8 mouse cellular contexts compared by ENCODE assay signal in genomic region chr4:109241934-109242333, GRCm38 (mm10). TPM values are rescaled to one million over a fixed set of nuclear protein-coding genes. Genes with fewer than 3 reads are reported as not detected.
DNase-seq lines count a peak whose midpoint lies in the region; ATAC-seq lines count a peak whose summit lies in the region.

No protein-coding gene starts in this region.

- WGBS in forebrain, embryonic 14.5 days = 62% methylated on average over 4 of the region's 4 CpGs
- WGBS in forebrain, embryonic 10.5 days = 83% methylated on average over 4 of the region's 4 CpGs
- WGBS in embryonic facial prominence, embryonic 12.5 days = 51% methylated on average over 4 of the region's 4 CpGs
- 35% methylated on average over 4 of the region's 4 CpGs for WGBS in hindbrain, embryonic 16.5 days

- no peak overlapping the region for H3K4me2 ChIP-seq in forebrain, embryonic 14.5 days (ENCODE audit: low read length)
- H3K4me2 ChIP-seq in embryonic facial prominence, embryonic 12.5 days (replicated peaks) = no peak overlapping the region
- H3K4me2 ChIP-seq in hindbrain, embryonic 16.5 days (ENCODE audit: low read length) = no peak overlapping the region

- H3K27ac ChIP-seq in forebrain, embryonic 14.5 days (ENCODE audit: low read depth, low read length) = no peak overlapping the region; the same call in 1 of the 2 replicates
- no peak overlapping the region; the same call in 1 of the 2 replicates for H3K27ac ChIP-seq in forebrain, embryonic 10.5 days
- H3K27ac ChIP-seq in embryonic facial prominence, embryonic 12.5 days = 0 out of 2 replicates have a peak overlapping the region, but pooled peaks have one; percentile 11
- no peak overlapping the region for H3K27ac ChIP-seq in hindbrain, embryonic 16.5 days (ENCODE audit: low read depth, low read length)

- no peak overlapping the region for H3K4me3 ChIP-seq in forebrain, embryonic 14.5 days (ENCODE audit: low read depth, low read length)
- no peak overlapping the region for H3K4me3 ChIP-seq in forebrain, embryonic 10.5 days
- no peak overlapping the region for H3K4me3 ChIP-seq in embryonic facial prominence, embryonic 12.5 days
- no peak overlapping the region for H3K4me3 ChIP-seq in hindbrain, embryonic 16.5 days (ENCODE audit: low read length)

- peak; percentile 70 for DNase-seq in forebrain, embryonic 14.5 days (ENCODE audit: low spot score)
- no peak for DNase-seq in forebrain, embryonic 10.5 days (ENCODE audit: extremely low spot score, low spot score)
- peak; percentile 34 for DNase-seq in 3134 (ENCODE audit: extremely low read depth, insufficient read length, low spot score)
- DNase-seq in right cerebral cortex, adult 18-20 months = no peak
- DNase-seq in thymus, postnatal 0 days (ENCODE audit: low spot score) = no peak

- no peak overlapping the region for H3K9ac ChIP-seq in forebrain, embryonic 14.5 days (ENCODE audit: low read length)
- H3K9ac ChIP-seq in embryonic facial prominence, embryonic 12.5 days = no peak overlapping the region
- H3K9ac ChIP-seq in hindbrain, embryonic 16.5 days (ENCODE audit: low read depth, low read length) = no peak overlapping the region

- no peaks in the 10 kb centered on the region for H3K27me3 ChIP-seq in forebrain, embryonic 14.5 days (replicated peaks; ENCODE audit: control insufficient read depth, insufficient read depth, low read length)
- no peaks in the 10 kb centered on the region for H3K27me3 ChIP-seq in forebrain, embryonic 10.5 days (ENCODE audit: poor library complexity, severe bottlenecking)
- H3K27me3 ChIP-seq in embryonic facial prominence, embryonic 12.5 days = no peaks in the 10 kb centered on the region
- H3K27me3 ChIP-seq in hindbrain, embryonic 16.5 days (replicated peaks; ENCODE audit: control insufficient read depth, insufficient read depth, low read length) = no peaks in the 10 kb centered on the region

- no peaks in the 10 kb centered on the region for H3K36me3 ChIP-seq in forebrain, embryonic 14.5 days (ENCODE audit: control insufficient read depth, insufficient read depth, low read length)
- no peaks in the 10 kb centered on the region for H3K36me3 ChIP-seq in forebrain, embryonic 10.5 days (replicated peaks)
- no peaks in the 10 kb centered on the region for H3K36me3 ChIP-seq in embryonic facial prominence, embryonic 12.5 days
- H3K36me3 ChIP-seq in hindbrain, embryonic 16.5 days (ENCODE audit: control insufficient read depth, insufficient read depth, low read length) = no peaks in the 10 kb centered on the region

- ATAC-seq in forebrain, embryonic 14.5 days = peak; percentile 60
- ATAC-seq in embryonic facial prominence, embryonic 12.5 days (ENCODE audit: insufficient number of reproducible peaks, insufficient read depth, low FRiP score, low TSS enrichment) = no peak
- ATAC-seq in hindbrain, embryonic 16.5 days = peak; percentile 74
- no peak for ATAC-seq in activated CD4-positive, CD25-positive, alpha-beta regulatory T cell, adult 4 months

- H3K4me1 ChIP-seq in forebrain, embryonic 14.5 days (ENCODE audit: control insufficient read depth, insufficient read depth, low read length) = no peaks in the 10 kb centered on the region; the same call in 1 of the 2 replicates
- H3K4me1 ChIP-seq in forebrain, embryonic 10.5 days = peaks cover 11% of the 10 kb centered on the region
- peaks cover under 1% of the 10 kb centered on the region; the same call in 1 of the 2 replicates for H3K4me1 ChIP-seq in embryonic facial prominence, embryonic 12.5 days
- H3K4me1 ChIP-seq in hindbrain, embryonic 16.5 days (ENCODE audit: control insufficient read depth, insufficient read depth, low read depth, low read length) = peaks cover under 1% of the 10 kb centered on the region

- H3K9me3 ChIP-seq in forebrain, embryonic 14.5 days (replicated peaks; ENCODE audit: control insufficient read depth, low read length) = no peaks in the 10 kb centered on the region
- no peaks in the 10 kb centered on the region for H3K9me3 ChIP-seq in forebrain, embryonic 10.5 days
- H3K9me3 ChIP-seq in embryonic facial prominence, embryonic 12.5 days = no peaks in the 10 kb centered on the region
- no peaks in the 10 kb centered on the region for H3K9me3 ChIP-seq in hindbrain, embryonic 16.5 days (ENCODE audit: control insufficient read depth, low read length)

RNA-seq across cellular contexts. Expression of gene Calr4, which starts 7.6 kb away (rescaled TPM):
- polyA plus RNA-seq in forebrain, embryonic 14.5 days (2014; fragmentation: Nextera tagmentation; extraction: Ambion mirVana) = 0.59 and 0.66 TPM in 2 replicates
- 0.10 TPM in 1 of 2 replicates, not detected in the other for polyA plus RNA-seq in forebrain, embryonic 10.5 days (2016; fragmentation: Nextera tagmentation; extraction: Ambion mirVana)
- 0.28 and 0.47 TPM in 2 replicates for polyA plus RNA-seq in embryonic facial prominence, embryonic 12.5 days (2016; fragmentation: Nextera tagmentation; extraction: Ambion mirVana)
- 1.5 and 1.7 TPM in 2 replicates for polyA plus RNA-seq in hindbrain, embryonic 16.5 days (2015; fragmentation: Nextera tagmentation; extraction: Ambion mirVana)
- 0.09 and 0.13 TPM in 2 replicates for polyA plus RNA-seq in thymus, postnatal 0 days (2015; fragmentation: Nextera tagmentation; extraction: Ambion mirVana)
- polyA plus RNA-seq in activated CD4-positive, CD25-positive, alpha-beta regulatory T cell, adult 4 months (2017; shearing (Covaris generic)) = not detected

RNA-seq across cellular contexts. Expression of gene Eps15, which starts 38.1 kb away (rescaled TPM):
- 45.2 and 46.7 TPM in 2 replicates for polyA plus RNA-seq in forebrain, embryonic 14.5 days (2014; fragmentation: Nextera tagmentation; extraction: Ambion mirVana)
- polyA plus RNA-seq in forebrain, embryonic 10.5 days (2016; fragmentation: Nextera tagmentation; extraction: Ambion mirVana) = 32.8 and 33.2 TPM in 2 replicates
- polyA plus RNA-seq in embryonic facial prominence, embryonic 12.5 days (2016; fragmentation: Nextera tagmentation; extraction: Ambion mirVana) = 45.9 and 51.1 TPM in 2 replicates
- 65.5 and 72.2 TPM in 2 replicates for polyA plus RNA-seq in hindbrain, embryonic 16.5 days (2015; fragmentation: Nextera tagmentation; extraction: Ambion mirVana)
- 49.2 and 53.7 TPM in 2 replicates for polyA plus RNA-seq in thymus, postnatal 0 days (2015; fragmentation: Nextera tagmentation; extraction: Ambion mirVana)
- 10 to 100 TPM; 66.5 to 83.3 TPM for polyA plus RNA-seq in activated CD4-positive, CD25-positive, alpha-beta regulatory T cell, adult 4 months (2017; shearing (Covaris generic))

RNA-seq across cellular contexts. Expression of gene Osbpl9, which starts 39.9 kb away (rescaled TPM):
- 75.3 and 88.2 TPM in 2 replicates for polyA plus RNA-seq in forebrain, embryonic 14.5 days (2014; fragmentation: Nextera tagmentation; extraction: Ambion mirVana)
- 53.1 and 59.6 TPM in 2 replicates for polyA plus RNA-seq in forebrain, embryonic 10.5 days (2016; fragmentation: Nextera tagmentation; extraction: Ambion mirVana)
- polyA plus RNA-seq in embryonic facial prominence, embryonic 12.5 days (2016; fragmentation: Nextera tagmentation; extraction: Ambion mirVana) = 71.3 and 76.1 TPM in 2 replicates
- 72.2 and 75.8 TPM in 2 replicates for polyA plus RNA-seq in hindbrain, embryonic 16.5 days (2015; fragmentation: Nextera tagmentation; extraction: Ambion mirVana)
- 64.4 and 65.7 TPM in 2 replicates for polyA plus RNA-seq in thymus, postnatal 0 days (2015; fragmentation: Nextera tagmentation; extraction: Ambion mirVana)
- 10 to 100 TPM; 76.5 to 80.8 TPM for polyA plus RNA-seq in activated CD4-positive, CD25-positive, alpha-beta regulatory T cell, adult 4 months (2017; shearing (Covaris generic))

Comparison
In these comparisons a context has a peak if more than half of its experiments do, and no peak if none do; other contexts are left out.
1. DNase-seq: peak in forebrain, embryonic 14.5 days (single experiment) and 3134 (single experiment); none in forebrain, embryonic 10.5 days (single experiment), right cerebral cortex, adult 18-20 months (single experiment) and thymus, postnatal 0 days (single experiment).
2. ATAC-seq: peak in forebrain, embryonic 14.5 days (single experiment) and hindbrain, embryonic 16.5 days (single experiment); none in embryonic facial prominence, embryonic 12.5 days (single experiment) and activated CD4-positive, CD25-positive, alpha-beta regulatory T cell, adult 4 months (single experiment).